ENCODE assay signal across 8 mouse cellular contexts in genomic region chr9:76566515-76567280, GRCm38 (mm10). TPM values are rescaled to one million over a fixed set of nuclear protein-coding genes. Genes with fewer than 3 reads are reported as not detected.
A peak's percentile ranks its signal among the peaks of the same experiment; 100 is the strongest.
DNase-seq lines count a peak whose midpoint lies in the region; ATAC-seq lines count a peak whose summit lies in the region.

Fam83b (minus strand) TSS chr9:76567116.

- H3K36me3 ChIP-seq in heart, embryonic 10.5 days, result no peaks in the 10 kb centered on the region
- no peaks in the 10 kb centered on the region for H3K36me3 ChIP-seq in limb, embryonic 11.5 days (ENCODE audit: control insufficient read depth, insufficient read depth, low read length)
- H3K36me3 ChIP-seq in midbrain, embryonic 10.5 days, result no peaks in the 10 kb centered on the region

- peak within 1 kb of the TSS; percentile 76 for H3K4me3 ChIP-seq in heart, embryonic 10.5 days
- H3K4me3 ChIP-seq in brown adipose tissue, adult 24 weeks (ENCODE audit: insufficient read depth, low read depth, low read length), result peak within 1 kb of the TSS; percentile 29
- H3K4me3 ChIP-seq in limb, embryonic 11.5 days (ENCODE audit: low read depth, low read length), result peak within 1 kb of the TSS; percentile 53
- H3K4me3 ChIP-seq in midbrain, embryonic 10.5 days, result peak within 1 kb of the TSS; percentile 73

- H3K27ac ChIP-seq in heart, embryonic 10.5 days, result peak within 1 kb of the TSS; percentile 78
- H3K27ac ChIP-seq in brown adipose tissue, adult 24 weeks (replicated peaks; ENCODE audit: low read depth, low read length), result no peak within 1 kb of the TSS
- H3K27ac ChIP-seq in limb, embryonic 11.5 days (replicated peaks; ENCODE audit: low read depth, low read length), result no peak within 1 kb of the TSS
- H3K27ac ChIP-seq in midbrain, embryonic 10.5 days (replicated peaks), result peak within 1 kb of the TSS; percentile 73

- H3K9ac ChIP-seq in limb, embryonic 11.5 days (ENCODE audit: low read length), result peak within 1 kb of the TSS; percentile 64

- H3K4me1 ChIP-seq in heart, embryonic 10.5 days, result peaks cover 14% of the 10 kb centered on the region
- H3K4me1 ChIP-seq in brown adipose tissue, adult 24 weeks (ENCODE audit: control insufficient read depth, insufficient read depth, insufficient read length, low read length), result 0 out of 2 replicates have a peak, but pooled peaks cover 2% of the 10 kb centered on the region
- peaks cover 4% of the 10 kb centered on the region; the same call in 1 of the 2 replicates for H3K4me1 ChIP-seq in limb, embryonic 11.5 days (ENCODE audit: control insufficient read depth, insufficient read depth, low read length)
- peaks cover 13% of the 10 kb centered on the region for H3K4me1 ChIP-seq in midbrain, embryonic 10.5 days

- 2% methylated on average over 40 of the region's 40 CpGs for WGBS in heart, embryonic 10.5 days
- under 1% methylated on average over 39 of the region's 40 CpGs for WGBS in limb, embryonic 11.5 days
- 3% methylated on average over 40 of the region's 40 CpGs for WGBS in midbrain, embryonic 10.5 days

- peak within 1 kb of the TSS; percentile 99 for H3K4me2 ChIP-seq in limb, embryonic 11.5 days (ENCODE audit: low read depth, severe bottlenecking)

- ATAC-seq in hematopoietic stem cell, adult 5-6 weeks (replicated peaks in 1 of 2; ENCODE audit: insufficient read depth in 1 of 2, low FRiP score in 2 of 2, low TSS enrichment in 1 of 2, low read depth in 1 of 2, poor library complexity in 2 of 2, severe bottlenecking in 2 of 2), result peak; percentile 68 to 79
- ATAC-seq in limb, embryonic 11.5 days (ENCODE audit: insufficient number of reproducible peaks, low FRiP score, low TSS enrichment, low read depth), result peak; percentile 56

- intact Hi-C loops in heart, postnatal 25 days (cut with DNase I), result no loop called here

- peaks cover 8% of the 10 kb centered on the region for H3K27me3 ChIP-seq in heart, embryonic 10.5 days (ENCODE audit: insufficient read depth, poor library complexity, severe bottlenecking)
- no peaks in the 10 kb centered on the region; the same call in 1 of the 2 replicates for H3K27me3 ChIP-seq in limb, embryonic 11.5 days (ENCODE audit: control insufficient read depth, insufficient read depth, low read length)
- peaks cover 32% of the 10 kb centered on the region for H3K27me3 ChIP-seq in midbrain, embryonic 10.5 days (ENCODE audit: low read depth, poor library complexity, severe bottlenecking)

- H3K9me3 ChIP-seq in heart, embryonic 10.5 days, result no peaks in the 10 kb centered on the region
- H3K9me3 ChIP-seq in limb, embryonic 11.5 days (ENCODE audit: control insufficient read depth, low read length), result no peaks in the 10 kb centered on the region
- H3K9me3 ChIP-seq in midbrain, embryonic 10.5 days (replicated peaks), result no peaks in the 10 kb centered on the region; the same call in 1 of the 2 replicates

- no peak for DNase-seq in heart, embryonic 10.5 days (ENCODE audit: low spot score)
- no peak for DNase-seq in heart, postnatal 25 days (ENCODE audit: low spot score)
- peak; percentile 66 for DNase-seq in limb, embryonic 11.5 days (ENCODE audit: low spot score)
- DNase-seq in midbrain, embryonic 10.5 days (ENCODE audit: low spot score), result peak; percentile 36
- peak; percentile 14 for DNase-seq in thymus, postnatal 25 days
- DNase-seq in T-cell, adult 2 months (ENCODE audit: low spot score), result no peak

RNA-seq across cellular contexts. Expression of gene Fam83b, which starts in this region (rescaled TPM):
- 0.64 and 0.78 TPM in 2 replicates for polyA plus RNA-seq in heart, embryonic 10.5 days (2016; fragmentation: Nextera tagmentation; extraction: Ambion mirVana)
- under 1 TPM; 0.28 to 0.31 TPM for total RNA-seq in heart, postnatal 25 days (2021)
- polyA plus RNA-seq in brown adipose tissue, adult 24 weeks (2012; ENCODE audit: insufficient read depth, insufficient read length, missing spikeins), result not detected in 2 replicates
- total RNA-seq in hematopoietic stem cell, adult 5-6 weeks (2017), result 0.44 TPM in 1 of 2 replicates, not detected in the other
- 0.84 and 0.98 TPM in 2 replicates for polyA plus RNA-seq in limb, embryonic 11.5 days (2014; fragmentation: Nextera tagmentation; extraction: Ambion mirVana)
- polyA plus RNA-seq in midbrain, embryonic 10.5 days (2016; fragmentation: Nextera tagmentation; extraction: Ambion mirVana), result 0.20 and 0.31 TPM in 2 replicates

Comparison
In these comparisons a context has a peak if more than half of its experiments do, and no peak if none do; other contexts are left out.
1. Peak in ATAC-seq in hematopoietic stem cell, adult 5-6 weeks; RNA of the gene not detected or under 1 TPM.
2. Peak in DNase-seq, ATAC-seq, H3K4me3 ChIP-seq, H3K9ac ChIP-seq and H3K4me2 ChIP-seq in limb, embryonic 11.5 days; RNA of the gene not detected or under 1 TPM.
3. Peak in DNase-seq, H3K4me3 ChIP-seq and H3K27ac ChIP-seq in midbrain, embryonic 10.5 days; RNA of the gene not detected or under 1 TPM.